Mouse (Mus musculus): ENCODE results near the gene Ciita.

Ciita gene

GRCm38 (mm10) chr16:10471950-10472349, 7.9 kb upstream of the Ciita start:
- no peak for DNase-seq (ENCODE audit: low read depth, low spot score)

- no peak for DNase-seq (ENCODE audit: low read depth, low spot score)
Measured at GRCm38 (mm10) chr16:10474956-10475355, 4.9 kb upstream of the Ciita start.

GRCm38 (mm10) chr16:10475919-10476318, 3.9 kb upstream of the Ciita start:
- no peak for DNase-seq (ENCODE audit: low read depth, low spot score)

- no peak for DNase-seq (ENCODE audit: low read depth, low spot score)
Measured at GRCm38 (mm10) chr16:10482343-10482742, 2.5 kb downstream of the Ciita start.

GRCm38 (mm10) chr16:10486993-10487392, 7.1 kb downstream of the Ciita start:
- DNase-seq (ENCODE audit: low read depth, low spot score), result no peak

GRCm38 (mm10) chr16:10487895-10488493, 8.1 kb downstream of the Ciita start:
- DNase-seq (ENCODE audit: low read depth, low spot score), result no peak

- no peak for DNase-seq (ENCODE audit: low read depth, low spot score)
Measured at GRCm38 (mm10) chr16:10488769-10489481, 9.1 kb downstream of the Ciita start.

- no peak for DNase-seq (ENCODE audit: low read depth, low spot score)
Measured at GRCm38 (mm10) chr16:10489483-10489882, 9.6 kb downstream of the Ciita start.

GRCm38 (mm10) chr16:10489904-10490457, 10.1 kb downstream of the Ciita start:
- no peak for DNase-seq (ENCODE audit: low read depth, low spot score)

- DNase-seq (ENCODE audit: low read depth, low spot score), result no peak
Measured at GRCm38 (mm10) chr16:10490503-10491150, 10.8 kb downstream of the Ciita start.

- no peak for DNase-seq (ENCODE audit: low read depth, low spot score)
Measured at GRCm38 (mm10) chr16:10491716-10492115, 11.9 kb downstream of the Ciita start.

GRCm38 (mm10) chr16:10492587-10492986, 12.7 kb downstream of the Ciita start:
- no peak for DNase-seq (ENCODE audit: low read depth, low spot score)

- no peak for DNase-seq (ENCODE audit: low read depth, low spot score)
Measured at GRCm38 (mm10) chr16:10495824-10496298, 16.0 kb downstream of the Ciita start.

GRCm38 (mm10) chr16:10498096-10498602, 18.3 kb downstream of the Ciita start:
- DNase-seq (ENCODE audit: low read depth, low spot score), result no peak

- DNase-seq (ENCODE audit: low read depth, low spot score), result no peak
Measured at GRCm38 (mm10) chr16:10499122-10499521, 19.3 kb downstream of the Ciita start.

- DNase-seq (ENCODE audit: low read depth, low spot score), result no peak
Measured at GRCm38 (mm10) chr16:10501865-10502264, 22.0 kb downstream of the Ciita start.

GRCm38 (mm10) chr16:10503058-10503457, 23.2 kb downstream of the Ciita start:
- no peak for DNase-seq (ENCODE audit: low read depth, low spot score)

- DNase-seq (ENCODE audit: low read depth, low spot score), result no peak
Measured at GRCm38 (mm10) chr16:10507445-10507844, 27.6 kb downstream of the Ciita start.

- DNase-seq (ENCODE audit: low read depth, low spot score), result no peak
Measured at GRCm38 (mm10) chr16:10508691-10509090, 28.8 kb downstream of the Ciita start.

GRCm38 (mm10) chr16:10510477-10511133, 30.7 kb downstream of the Ciita start:
- no peak for DNase-seq (ENCODE audit: low read depth, low spot score)

- DNase-seq (ENCODE audit: low read depth, low spot score), result no peak
Measured at GRCm38 (mm10) chr16:10511134-10511520, 31.3 kb downstream of the Ciita start.
